Comparison of ENCODE assay signal across 8 mouse cellular contexts in the genomic region with DNA sequence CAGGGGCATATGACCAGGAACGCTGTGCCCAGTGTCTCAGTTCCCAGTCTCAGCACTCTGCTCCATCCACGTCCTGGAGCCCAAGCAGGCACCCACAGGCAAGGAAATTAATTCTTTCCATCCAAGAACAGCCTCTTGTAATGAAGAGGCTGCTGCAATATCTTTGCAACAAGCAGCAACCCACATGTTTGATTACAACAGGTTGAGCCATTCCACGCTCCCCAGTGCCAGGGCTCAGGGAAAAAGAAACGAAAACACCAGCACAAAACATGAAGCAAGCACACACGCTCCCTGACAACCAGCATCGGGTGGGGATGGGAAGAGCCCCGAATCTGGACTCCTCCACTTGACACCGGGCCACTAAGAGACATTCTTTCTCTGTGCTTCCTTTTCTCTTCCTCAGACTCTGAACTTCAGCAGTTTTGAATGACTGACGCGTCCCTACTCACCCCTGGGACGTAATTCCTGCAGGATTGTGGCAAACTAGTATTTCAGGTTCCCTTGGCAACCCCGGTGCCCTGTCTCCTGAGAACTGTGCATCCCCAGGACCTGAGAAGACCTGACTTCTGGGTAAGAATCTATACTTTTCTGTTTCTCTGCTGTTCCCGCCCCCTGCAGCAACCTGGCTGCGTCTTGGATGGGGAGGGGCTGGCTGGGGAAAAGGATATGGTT. TPM values are rescaled to one million over a fixed set of nuclear protein-coding genes. Genes with fewer than 3 reads are reported as not detected.
DNase-seq lines count a peak whose midpoint lies in the region; ATAC-seq and TF ChIP-seq lines count a peak whose summit lies in the region.

A gene (plus strand): TSS at position 323 of the 672 bp plus-strand sequence.

- H3K4me2 ChIP-seq in lung, postnatal 0 days (replicated peaks; ENCODE audit: low read depth, low read length) = peak within 1 kb of the TSS; percentile 25

- no peaks in the 10 kb centered on the region for H3K9me3 ChIP-seq in lung, postnatal 0 days (ENCODE audit: low read length)

- intact Hi-C loops in left cerebral cortex, postnatal 14 days (cut with DNase I) = no loop called here

- no peaks in the 10 kb centered on the region for H3K27me3 ChIP-seq in lung, postnatal 0 days (replicated peaks; ENCODE audit: insufficient read depth, low read length)

- TF ChIP-seq EP300 in lung, postnatal 0 days (IDR thresholded peaks at IDR 0.05) = no peak

- 23% methylated on average over 14 of the region's 14 CpGs for WGBS in lung, postnatal 0 days
- WGBS in lung, adult 2 months = 33% methylated on average over 14 of the region's 14 CpGs

- no peak within 1 kb of the TSS for H3K27ac ChIP-seq in lung, postnatal 0 days (ENCODE audit: low read length)

- no peak within 1 kb of the TSS for H3K9ac ChIP-seq in lung, postnatal 0 days (replicated peaks; ENCODE audit: low read depth)

- H3K4me3 ChIP-seq in lung, postnatal 0 days (ENCODE audit: low read depth, low read length) = no peak within 1 kb of the TSS
- H3K4me3 ChIP-seq in lung, adult 2 months (replicated peaks; ENCODE audit: extremely low read depth, low read depth, low read length) = no peak within 1 kb of the TSS

- no peaks in the 10 kb centered on the region for H3K4me1 ChIP-seq in lung, postnatal 0 days (ENCODE audit: insufficient read depth, low read depth, low read length)
- no peaks in the 10 kb centered on the region for H3K4me1 ChIP-seq in lung, adult 2 months (ENCODE audit: control insufficient read depth, insufficient read depth, low read length)

- DNase-seq in embryo, embryonic 10.5 days (ENCODE audit: low spot score) = peak; percentile 17
- DNase-seq in embryo, embryonic 10 days (ENCODE audit: low spot score) = no peak
- DNase-seq in lung, postnatal 0 days (ENCODE audit: low spot score) = peak; percentile 16
- DNase-seq in lung, adult 2 months = no peak
- DNase-seq in left cerebral cortex, postnatal 14 days (ENCODE audit: low spot score in 2 of 2) = no peak
- no peak for DNase-seq in cerebellum, adult 11-12 months
- DNase-seq in kidney, adult 11 months = no peak
- DNase-seq in urinary bladder, postnatal 25 days (ENCODE audit: low spot score) = no peak

- no peak for TF ChIP-seq CTCF in lung, postnatal 0 days (IDR thresholded peaks at IDR 0.05)
- no peak for TF ChIP-seq CTCF in lung, adult 2 months (IDR thresholded peaks at IDR 0.05; ENCODE audit: insufficient read depth, low read length)

- no peaks in the 10 kb centered on the region for H3K36me3 ChIP-seq in lung, postnatal 0 days (ENCODE audit: insufficient read depth, low read length)

- no peak for TF ChIP-seq POLR2A in lung, adult 2 months (IDR thresholded peaks at IDR 0.05; ENCODE audit: borderline replicate concordance, extremely low read depth, low read depth, low read length)

- ATAC-seq in lung, postnatal 0 days = no peak

RNA-seq across cellular contexts. Expression of the gene that starts here (rescaled TPM):
- 5.0 and 8.4 TPM in 2 replicates for polyA plus RNA-seq in lung, postnatal 0 days (2015; fragmentation: Nextera tagmentation; extraction: Ambion mirVana)
- polyA plus RNA-seq in lung, adult 2 months (2012; rRNA removed) = 0.98 and 1.3 TPM in 2 replicates
- 100 to 1,000 TPM; 117 to 118 TPM for total RNA-seq in left cerebral cortex, postnatal 14 days (2021)

Comparison
In these comparisons a context has a peak if more than half of its experiments do, and no peak if none do; other contexts are left out.
1. DNase-seq: peak in embryo, embryonic 10.5 days (single experiment) and lung, postnatal 0 days (single experiment); none in embryo, embryonic 10 days (single experiment), lung, adult 2 months (single experiment), left cerebral cortex, postnatal 14 days (0 of 2), cerebellum, adult 11-12 months (single experiment), kidney, adult 11 months (single experiment) and urinary bladder, postnatal 25 days (single experiment).